Mouse (Mus musculus): ENCODE measurements around the gene Xrcc4. TPM values are rescaled to one million over a fixed set of nuclear protein-coding genes. Genes with fewer than 3 reads are reported as not detected.
A peak's percentile ranks its signal among the peaks of the same experiment; 100 is the strongest.

The Xrcc4 gene
- polyA plus RNA-seq, 1 experiment from 2014 or later, result 12.8 TPM

DNA sequence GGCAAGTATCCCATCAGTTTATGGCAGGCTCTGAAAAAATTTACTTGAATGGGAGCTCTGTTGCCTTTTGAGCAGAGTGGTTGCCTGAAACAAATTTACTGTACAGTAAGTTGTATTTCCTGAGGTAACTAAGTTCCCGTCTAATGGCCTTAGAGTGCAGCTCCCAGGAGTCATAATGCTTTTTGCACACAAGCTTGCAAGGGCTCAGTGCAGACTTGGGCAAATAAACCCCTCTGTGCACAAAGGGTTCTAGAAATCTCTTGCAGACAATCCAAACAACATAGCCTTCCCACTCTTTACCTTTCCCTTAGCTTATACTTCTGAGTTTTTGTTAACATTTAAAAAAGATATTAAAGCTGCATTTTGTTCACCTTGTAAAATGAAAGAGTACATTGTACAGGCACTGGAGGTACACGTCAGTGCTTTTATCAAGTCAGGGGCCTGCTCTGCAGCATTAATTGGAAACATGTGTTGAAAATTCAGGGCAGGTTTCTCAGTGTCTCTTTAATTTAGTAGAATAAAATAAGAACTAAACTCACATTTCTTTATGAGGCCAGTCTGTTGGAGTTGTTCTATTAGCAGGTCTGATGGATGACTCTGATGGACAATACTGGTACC lies 256.2 kb downstream of the Xrcc4 start:
- H3K27me3 ChIP-seq (ENCODE audit: control insufficient read depth, insufficient read depth, low read length), result no peaks in the 10 kb centered on the region
- no peak overlapping the region for H3K27ac ChIP-seq (ENCODE audit: low read length)
- H3K9me3 ChIP-seq (ENCODE audit: control insufficient read depth, low read depth, low read length), result no peaks in the 10 kb centered on the region
- WGBS, result 33% methylated on average over 2 of the region's 2 CpGs
- H3K4me2 ChIP-seq (replicated peaks; ENCODE audit: low read depth, low read length), result no peak overlapping the region
- ATAC-seq (ENCODE audit: insufficient number of reproducible peaks, insufficient read depth, low FRiP score, low read depth), result 0 out of 2 replicates have a peak, but pooled peaks have one; percentile 53
- no peaks in the 10 kb centered on the region for H3K36me3 ChIP-seq (ENCODE audit: control insufficient read depth, insufficient read depth, low read length)
- H3K9ac ChIP-seq (replicated peaks; ENCODE audit: low read depth, low read length), result no peak overlapping the region
- no peak overlapping the region for H3K4me3 ChIP-seq (ENCODE audit: low read depth, low read length)
- H3K4me1 ChIP-seq (ENCODE audit: control insufficient read depth, insufficient read depth, low read length), result no peaks in the 10 kb centered on the region

DNA sequence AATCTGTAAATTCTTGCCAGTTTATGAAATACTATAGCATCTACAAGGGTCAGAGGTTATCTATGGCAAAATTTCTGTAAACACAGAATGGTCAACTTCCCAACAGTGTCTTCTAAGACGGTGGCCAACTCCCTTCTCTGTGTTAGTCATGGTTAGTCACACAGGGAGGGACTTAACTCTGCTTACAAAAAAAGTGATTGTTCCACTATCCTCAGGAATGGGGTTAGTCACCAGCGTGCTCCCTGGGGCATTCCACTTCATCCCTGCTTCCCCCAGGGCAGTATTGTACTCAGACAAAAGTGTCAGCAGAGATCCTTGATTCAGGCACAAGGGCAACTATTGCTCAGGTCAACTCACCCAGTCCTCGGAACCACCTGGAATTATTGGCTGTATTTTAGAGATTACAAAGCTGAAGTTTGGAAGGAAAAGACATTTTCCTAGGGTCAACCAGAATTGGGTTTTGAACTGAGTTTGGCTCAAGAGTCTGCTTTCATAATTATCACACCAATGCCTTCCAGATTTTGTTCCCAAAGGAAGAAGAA lies 260.9 kb downstream of the Xrcc4 start:
- no peak overlapping the region for H3K9ac ChIP-seq (replicated peaks; ENCODE audit: low read depth, low read length)
- no peak overlapping the region for H3K27ac ChIP-seq (ENCODE audit: low read length)
- WGBS, result 53% methylated on average over 3 of the region's 3 CpGs
- no peaks in the 10 kb centered on the region for H3K36me3 ChIP-seq (ENCODE audit: control insufficient read depth, insufficient read depth, low read length)
- no peaks in the 10 kb centered on the region for H3K27me3 ChIP-seq (ENCODE audit: control insufficient read depth, insufficient read depth, low read length)
- no peak for ATAC-seq (ENCODE audit: insufficient number of reproducible peaks, insufficient read depth, low FRiP score, low read depth)
- no peak overlapping the region for H3K4me2 ChIP-seq (replicated peaks; ENCODE audit: low read depth, low read length)
- H3K4me3 ChIP-seq (ENCODE audit: low read depth, low read length), result no peak overlapping the region
- no peaks in the 10 kb centered on the region for H3K4me1 ChIP-seq (ENCODE audit: control insufficient read depth, insufficient read depth, low read length)
- no peaks in the 10 kb centered on the region for H3K9me3 ChIP-seq (ENCODE audit: control insufficient read depth, low read depth, low read length)

- no peak for ATAC-seq (ENCODE audit: insufficient number of reproducible peaks, insufficient read depth, low FRiP score, low read depth)
- Histone ChIP-seq H3K36me3 (ENCODE audit: control insufficient read depth, insufficient read depth, low read length) (no peaks in the 10 kb centered on the region), H3K27me3 (ENCODE audit: control insufficient read depth, insufficient read depth, low read length) (no peaks in the 10 kb centered on the region), H3K4me1 (ENCODE audit: control insufficient read depth, insufficient read depth, low read length) (no peaks in the 10 kb centered on the region), H3K9me3 (ENCODE audit: control insufficient read depth, low read depth, low read length) (no peaks in the 10 kb centered on the region), H3K4me2 (replicated peaks; ENCODE audit: low read depth, low read length) (no peak overlapping the region), H3K9ac (replicated peaks; ENCODE audit: low read depth, low read length) (no peak overlapping the region), H3K27ac (ENCODE audit: low read length) (no peak overlapping the region), H3K4me3 (ENCODE audit: low read depth, low read length) (no peak overlapping the region)
- 74% methylated on average over 2 of the region's 2 CpGs for WGBS
Measured at GRCm38 (mm10) chr13:89827838-89828237, 261.6 kb downstream of the Xrcc4 start.

GRCm38 (mm10) chr13:89814543-89814942 lies 274.9 kb downstream of the Xrcc4 start:
- H3K4me3 ChIP-seq (ENCODE audit: low read depth, low read length), result no peak overlapping the region
- no peak overlapping the region for H3K27ac ChIP-seq (ENCODE audit: low read length)
- no peak overlapping the region for H3K4me2 ChIP-seq (replicated peaks; ENCODE audit: low read depth, low read length)
- no peaks in the 10 kb centered on the region for H3K9me3 ChIP-seq (ENCODE audit: control insufficient read depth, low read depth, low read length)
- no peak overlapping the region for H3K9ac ChIP-seq (replicated peaks; ENCODE audit: low read depth, low read length)
- no peaks in the 10 kb centered on the region for H3K4me1 ChIP-seq (ENCODE audit: control insufficient read depth, insufficient read depth, low read length)
- H3K27me3 ChIP-seq (ENCODE audit: control insufficient read depth, insufficient read depth, low read length), result no peaks in the 10 kb centered on the region
- ATAC-seq (ENCODE audit: insufficient number of reproducible peaks, insufficient read depth, low FRiP score, low read depth), result no peak
- H3K36me3 ChIP-seq (ENCODE audit: control insufficient read depth, insufficient read depth, low read length), result no peaks in the 10 kb centered on the region
- WGBS, result 87% methylated on average over 2 of the region's 2 CpGs

GRCm38 (mm10) chr13:89812169-89812568 lies 277.2 kb downstream of the Xrcc4 start:
- Histone ChIP-seq H3K4me1 (ENCODE audit: control insufficient read depth, insufficient read depth, low read length) (no peaks in the 10 kb centered on the region), H3K36me3 (ENCODE audit: control insufficient read depth, insufficient read depth, low read length) (no peaks in the 10 kb centered on the region), H3K9ac (replicated peaks; ENCODE audit: low read depth, low read length) (no peak overlapping the region), H3K4me2 (replicated peaks; ENCODE audit: low read depth, low read length) (no peak overlapping the region), H3K9me3 (ENCODE audit: control insufficient read depth, low read depth, low read length) (no peaks in the 10 kb centered on the region), H3K27me3 (ENCODE audit: control insufficient read depth, insufficient read depth, low read length) (no peaks in the 10 kb centered on the region), H3K27ac (ENCODE audit: low read length) (no peak overlapping the region), H3K4me3 (ENCODE audit: low read depth, low read length) (no peak overlapping the region)
- 83% methylated on average over 2 of the region's 2 CpGs for WGBS
- ATAC-seq (ENCODE audit: insufficient number of reproducible peaks, insufficient read depth, low FRiP score, low read depth), result no peak

GRCm38 (mm10) chr13:89809024-89809423 lies 280.4 kb downstream of the Xrcc4 start:
- Histone ChIP-seq H3K4me2 (replicated peaks; ENCODE audit: low read depth, low read length) (no peak overlapping the region), H3K9me3 (ENCODE audit: control insufficient read depth, low read depth, low read length) (no peaks in the 10 kb centered on the region), H3K9ac (replicated peaks; ENCODE audit: low read depth, low read length) (no peak overlapping the region), H3K27me3 (ENCODE audit: control insufficient read depth, insufficient read depth, low read length) (no peaks in the 10 kb centered on the region), H3K36me3 (ENCODE audit: control insufficient read depth, insufficient read depth, low read length) (no peaks in the 10 kb centered on the region), H3K4me1 (ENCODE audit: control insufficient read depth, insufficient read depth, low read length) (no peaks in the 10 kb centered on the region), H3K4me3 (ENCODE audit: low read depth, low read length) (no peak overlapping the region), H3K27ac (ENCODE audit: low read length) (no peak overlapping the region)
- ATAC-seq (ENCODE audit: insufficient number of reproducible peaks, insufficient read depth, low FRiP score, low read depth), result no peak

- Histone ChIP-seq H3K4me3 (ENCODE audit: low read depth, low read length) (no peak overlapping the region), H3K36me3 (ENCODE audit: control insufficient read depth, insufficient read depth, low read length) (no peaks in the 10 kb centered on the region), H3K4me2 (replicated peaks; ENCODE audit: low read depth, low read length) (no peak overlapping the region), H3K9ac (replicated peaks; ENCODE audit: low read depth, low read length) (no peak overlapping the region), H3K27ac (ENCODE audit: low read length) (no peak overlapping the region), H3K9me3 (ENCODE audit: control insufficient read depth, low read depth, low read length) (no peaks in the 10 kb centered on the region), H3K4me1 (ENCODE audit: control insufficient read depth, insufficient read depth, low read length) (no peaks in the 10 kb centered on the region), H3K27me3 (ENCODE audit: control insufficient read depth, insufficient read depth, low read length) (no peaks in the 10 kb centered on the region)
- ATAC-seq (ENCODE audit: insufficient number of reproducible peaks, insufficient read depth, low FRiP score, low read depth), result no peak
- 69% methylated on average over 2 of the region's 2 CpGs for WGBS
Measured at GRCm38 (mm10) chr13:89801901-89802300, 287.5 kb downstream of the Xrcc4 start.

DNA sequence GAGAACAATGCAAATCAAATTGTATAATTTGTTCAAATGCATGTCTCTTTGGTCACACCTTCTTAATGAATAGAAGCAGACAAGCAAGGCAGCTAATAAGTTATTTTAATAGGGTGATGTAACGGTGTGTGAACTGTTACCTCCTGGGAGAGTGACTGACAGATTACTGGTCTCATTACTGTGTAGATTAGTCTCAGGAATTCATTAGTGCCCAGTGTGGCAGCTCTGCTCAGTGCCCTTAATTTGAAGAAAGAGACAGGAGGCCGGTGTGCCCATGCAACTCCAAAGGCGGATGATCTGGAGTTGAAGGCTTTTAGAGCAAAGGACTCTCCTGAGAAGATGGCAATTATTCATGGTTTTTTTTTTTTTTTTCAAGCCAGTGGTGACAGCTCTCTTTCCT lies 291.7 kb downstream of the Xrcc4 start:
- no peaks in the 10 kb centered on the region for H3K27me3 ChIP-seq (ENCODE audit: control insufficient read depth, insufficient read depth, low read length)
- no peaks in the 10 kb centered on the region for H3K36me3 ChIP-seq (ENCODE audit: control insufficient read depth, insufficient read depth, low read length)
- 50% methylated on average over 3 of the region's 3 CpGs for WGBS
- no peak overlapping the region for H3K4me2 ChIP-seq (replicated peaks; ENCODE audit: low read depth, low read length)
- no peak overlapping the region for H3K27ac ChIP-seq (ENCODE audit: low read length)
- no peak for ATAC-seq (ENCODE audit: insufficient number of reproducible peaks, insufficient read depth, low FRiP score, low read depth)
- no peaks in the 10 kb centered on the region for H3K4me1 ChIP-seq (ENCODE audit: control insufficient read depth, insufficient read depth, low read length)
- H3K4me3 ChIP-seq (ENCODE audit: low read depth, low read length), result no peak overlapping the region
- no peak overlapping the region for H3K9ac ChIP-seq (replicated peaks; ENCODE audit: low read depth, low read length)
- H3K9me3 ChIP-seq (ENCODE audit: control insufficient read depth, low read depth, low read length), result no peaks in the 10 kb centered on the region

DNA sequence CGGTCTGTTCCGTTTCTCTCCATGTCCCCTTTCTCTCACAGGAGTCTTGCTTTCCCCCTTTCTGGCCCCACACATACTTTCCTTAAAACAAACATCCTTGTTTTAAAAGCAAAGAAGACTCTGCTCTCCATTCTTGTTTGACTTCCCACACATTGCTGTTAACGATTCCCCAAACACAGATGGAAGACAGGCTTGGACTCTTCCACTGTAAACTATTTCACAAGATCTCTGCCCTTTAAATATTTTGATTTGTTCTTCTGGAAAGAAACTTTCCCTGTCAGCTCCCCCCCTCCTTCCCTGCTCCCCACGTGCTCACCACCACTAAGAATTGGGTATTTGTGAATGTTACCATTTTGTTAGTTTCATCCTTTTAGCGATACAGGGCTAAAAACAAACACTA lies 297.9 kb downstream of the Xrcc4 start:
- no peak overlapping the region for H3K27ac ChIP-seq (ENCODE audit: low read length)
- 31% methylated on average over 5 of the region's 5 CpGs for WGBS
- no peak overlapping the region for H3K9ac ChIP-seq (replicated peaks; ENCODE audit: low read depth, low read length)
- H3K4me2 ChIP-seq (replicated peaks; ENCODE audit: low read depth, low read length), result no peak overlapping the region
- H3K4me1 ChIP-seq (ENCODE audit: control insufficient read depth, insufficient read depth, low read length), result no peaks in the 10 kb centered on the region
- no peaks in the 10 kb centered on the region for H3K9me3 ChIP-seq (ENCODE audit: control insufficient read depth, low read depth, low read length)
- ATAC-seq (ENCODE audit: insufficient number of reproducible peaks, insufficient read depth, low FRiP score, low read depth), result no peak
- no peaks in the 10 kb centered on the region for H3K36me3 ChIP-seq (ENCODE audit: control insufficient read depth, insufficient read depth, low read length)
- no peak overlapping the region for H3K4me3 ChIP-seq (ENCODE audit: low read depth, low read length)
- no peaks in the 10 kb centered on the region for H3K27me3 ChIP-seq (ENCODE audit: control insufficient read depth, insufficient read depth, low read length)
